Mouse (Mus musculus): Measurements from ENCODE around the gene Pxt1.

DNA sequence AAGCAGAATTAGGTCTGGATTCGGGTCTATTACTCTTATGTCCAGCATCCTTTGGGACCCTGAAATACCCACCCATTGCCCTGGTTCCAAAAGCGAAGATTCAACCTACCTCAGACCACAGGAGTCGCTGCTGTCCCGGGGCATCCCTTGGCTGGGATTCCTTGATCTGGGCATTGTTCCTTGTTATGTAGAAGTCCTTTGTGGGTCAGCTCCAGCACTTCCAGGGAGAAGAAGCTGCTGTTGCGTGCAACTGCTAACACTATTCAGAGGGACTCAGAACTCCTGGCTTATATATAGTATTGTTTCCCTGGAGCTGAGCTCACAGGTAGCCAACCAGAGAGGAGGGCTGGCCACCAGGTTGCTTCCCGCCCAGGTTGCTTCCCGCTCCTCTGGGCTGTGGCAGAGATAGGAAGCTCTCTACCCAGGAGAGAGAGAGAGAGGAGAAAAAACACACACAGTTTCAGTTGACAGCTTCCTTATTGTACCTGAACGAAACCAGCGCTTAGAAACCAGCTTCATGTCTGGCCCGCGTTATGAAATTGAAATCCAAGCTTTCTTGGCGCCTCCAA is 28.5 kb downstream of the Pxt1 start, which contains the start of gene 4930539E08Rik:
- TF ChIP-seq EP300 (IDR thresholded peaks at IDR 0.05; ENCODE audit: low read depth) (no peak), CTCF (IDR thresholded peaks at IDR 0.05; ENCODE audit: low read depth) (no peak)

Measured in heart, postnatal 0 days (tissue).